Mouse (Mus musculus): ENCODE data around the gene Ccdc162. TPM values are rescaled to one million over a fixed set of nuclear protein-coding genes. Genes with fewer than 3 reads are reported as not detected.

The Ccdc162 gene
- total and polyA plus RNA-seq, 2 experiments from 2014 or later, result 0.64 to 2.4 TPM

DNA sequence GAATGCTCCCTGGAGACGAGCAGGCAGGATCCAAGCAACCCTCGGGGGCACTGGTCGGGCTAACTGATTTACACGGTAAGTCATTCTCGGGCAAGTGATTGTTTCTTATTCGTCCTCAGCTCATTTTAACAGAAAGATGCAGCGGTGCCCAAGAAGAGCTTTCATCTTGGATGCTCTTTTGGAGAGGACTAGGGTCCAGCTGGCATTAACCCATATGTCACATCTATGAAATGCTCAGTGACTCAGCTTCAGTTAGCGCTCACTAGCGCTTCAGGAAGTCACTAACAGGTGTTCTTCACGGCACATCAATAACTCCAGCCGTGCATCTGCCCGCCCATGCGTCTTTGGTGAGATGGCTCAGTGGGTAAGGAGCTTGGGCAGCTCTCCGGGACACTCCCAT, 877 bp downstream of the Ccdc162 start:
- H3K9me3 ChIP-seq (ENCODE audit: low read length), result no peaks in the 10 kb centered on the region
- no peak for ATAC-seq (ENCODE audit: low FRiP score)
- 82% methylated on average over 14 of the region's 14 CpGs for WGBS
- H3K4me2 ChIP-seq (ENCODE audit: low read depth, low read length, poor library complexity, severe bottlenecking), result no peak overlapping the region
- H3K27me3 ChIP-seq (ENCODE audit: insufficient read depth, low read length), result no peaks in the 10 kb centered on the region
- no peak overlapping the region for H3K9ac ChIP-seq (replicated peaks; ENCODE audit: low read length, poor library complexity, severe bottlenecking)
- DNase-seq (ENCODE audit: low spot score), result peak; percentile 53
- no peak overlapping the region for H3K27ac ChIP-seq (ENCODE audit: low read depth, low read length)
- no peaks in the 10 kb centered on the region for H3K4me1 ChIP-seq (ENCODE audit: insufficient read depth, low read length)
- no peaks in the 10 kb centered on the region for H3K36me3 ChIP-seq (ENCODE audit: insufficient read depth, low read length)
- H3K4me3 ChIP-seq (ENCODE audit: low read depth, low read length), result no peak overlapping the region
- TF ChIP-seq CTCF (IDR thresholded peaks at IDR 0.05), result no peak

DNA sequence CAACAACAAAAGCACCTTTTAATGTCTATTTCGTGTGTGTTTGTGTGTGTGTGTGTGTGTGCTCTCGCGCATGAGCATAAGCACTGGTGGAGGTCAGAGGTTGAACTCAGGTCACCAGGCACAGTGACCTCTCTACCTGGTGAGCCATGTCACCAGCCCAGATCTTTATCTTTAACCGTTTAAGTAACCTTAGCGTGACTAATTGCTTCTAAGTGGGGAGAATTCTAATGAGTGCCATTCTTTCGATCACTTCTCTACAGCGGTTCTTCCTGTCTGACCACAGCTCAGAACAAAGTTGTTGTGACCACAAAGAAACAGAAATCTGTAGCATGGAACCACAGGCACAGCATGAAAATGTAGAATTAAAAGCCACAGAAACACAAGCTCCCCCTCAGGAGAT, 5.0 kb downstream of the Ccdc162 start:
- WGBS, result 39% methylated on average over 7 of the region's 7 CpGs
- H3K4me2 ChIP-seq (ENCODE audit: low read depth, low read length, poor library complexity, severe bottlenecking), result no peak overlapping the region

DNA sequence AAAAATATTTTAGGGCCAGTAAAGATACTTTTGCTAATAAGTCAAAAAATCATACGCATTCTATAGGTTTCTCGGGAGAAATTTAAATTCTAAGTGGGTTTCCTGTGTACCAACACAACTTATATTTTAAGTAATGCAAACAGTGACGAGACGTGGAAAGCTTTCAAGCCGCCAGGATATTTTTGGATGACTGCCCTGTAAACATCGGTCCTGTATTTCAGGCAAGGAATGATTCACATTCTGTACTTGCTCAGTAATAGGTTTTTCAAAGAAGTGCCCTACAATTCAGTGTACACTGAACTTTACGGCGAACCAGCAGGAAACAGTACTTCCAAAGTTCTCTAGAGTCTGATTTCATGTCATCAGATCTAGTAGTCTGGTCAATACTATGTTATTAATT, 5.7 kb downstream of the Ccdc162 start:
- DNase-seq (ENCODE audit: low spot score) (no peak), ATAC-seq (ENCODE audit: low FRiP score) (no peak)
- H3K27me3 ChIP-seq (ENCODE audit: insufficient read depth, low read length), result no peaks in the 10 kb centered on the region
- no peak overlapping the region for H3K9ac ChIP-seq (replicated peaks; ENCODE audit: low read length, poor library complexity, severe bottlenecking)
- no peaks in the 10 kb centered on the region for H3K36me3 ChIP-seq (ENCODE audit: insufficient read depth, low read length)
- H3K4me3 ChIP-seq (ENCODE audit: low read depth, low read length), result no peak overlapping the region
- 87% methylated on average over 8 of the region's 8 CpGs for WGBS
- no peaks in the 10 kb centered on the region for H3K9me3 ChIP-seq (ENCODE audit: low read length)
- no peak overlapping the region for H3K27ac ChIP-seq (ENCODE audit: low read depth, low read length)
- no peak for TF ChIP-seq CTCF (IDR thresholded peaks at IDR 0.05)
- no peak overlapping the region for H3K4me2 ChIP-seq (ENCODE audit: low read depth, low read length, poor library complexity, severe bottlenecking)
- no peaks in the 10 kb centered on the region for H3K4me1 ChIP-seq (ENCODE audit: insufficient read depth, low read length)

More for the DNA sequence above, 5.0 kb downstream of the Ccdc162 start:
- Histone ChIP-seq H3K4me3 (ENCODE audit: low read depth, low read length) (no peak overlapping the region), H3K36me3 (ENCODE audit: insufficient read depth, low read length) (no peaks in the 10 kb centered on the region), H3K9me3 (ENCODE audit: low read length) (no peaks in the 10 kb centered on the region), H3K27me3 (ENCODE audit: insufficient read depth, low read length) (no peaks in the 10 kb centered on the region), H3K4me1 (ENCODE audit: insufficient read depth, low read length) (no peaks in the 10 kb centered on the region), H3K9ac (replicated peaks; ENCODE audit: low read length, poor library complexity, severe bottlenecking) (no peak overlapping the region), H3K27ac (ENCODE audit: low read depth, low read length) (no peak overlapping the region)
- DNase-seq (ENCODE audit: low spot score) (no peak), ATAC-seq (ENCODE audit: low FRiP score) (no peak)
- TF ChIP-seq CTCF (IDR thresholded peaks at IDR 0.05), result no peak

DNA sequence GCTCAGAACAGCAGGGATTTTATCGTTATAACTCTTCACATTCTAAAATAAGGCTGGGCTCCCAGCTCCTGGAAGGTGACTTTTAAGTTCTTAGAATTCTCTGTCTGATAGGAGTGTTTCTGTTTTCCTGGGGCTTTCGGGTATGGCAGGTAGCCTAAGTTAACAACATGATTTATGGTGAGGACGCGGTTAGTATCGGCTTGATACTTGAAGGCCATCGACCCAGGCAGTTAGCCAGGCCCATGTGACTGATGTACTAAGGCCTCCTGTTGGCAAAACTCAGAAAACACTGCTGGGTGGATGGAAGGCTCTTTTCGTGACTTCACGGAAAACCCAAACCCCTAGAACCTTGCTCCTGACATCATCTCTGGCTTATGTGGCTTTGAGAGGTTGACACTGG, 7.1 kb downstream of the Ccdc162 start:
- no peak for TF ChIP-seq CTCF (IDR thresholded peaks at IDR 0.05)
- Histone ChIP-seq H3K4me2 (ENCODE audit: low read depth, low read length, poor library complexity, severe bottlenecking) (no peak overlapping the region), H3K9me3 (ENCODE audit: low read length) (no peaks in the 10 kb centered on the region), H3K4me3 (ENCODE audit: low read depth, low read length) (no peak overlapping the region), H3K27ac (ENCODE audit: low read depth, low read length) (no peak overlapping the region), H3K36me3 (ENCODE audit: insufficient read depth, low read length) (no peaks in the 10 kb centered on the region), H3K27me3 (ENCODE audit: insufficient read depth, low read length) (no peaks in the 10 kb centered on the region), H3K9ac (replicated peaks; ENCODE audit: low read length, poor library complexity, severe bottlenecking) (no peak overlapping the region), H3K4me1 (ENCODE audit: insufficient read depth, low read length) (no peaks in the 10 kb centered on the region)
- ATAC-seq (ENCODE audit: low FRiP score) (no peak), DNase-seq (ENCODE audit: low spot score) (no peak)
- 88% methylated on average over 8 of the region's 8 CpGs for WGBS

DNA sequence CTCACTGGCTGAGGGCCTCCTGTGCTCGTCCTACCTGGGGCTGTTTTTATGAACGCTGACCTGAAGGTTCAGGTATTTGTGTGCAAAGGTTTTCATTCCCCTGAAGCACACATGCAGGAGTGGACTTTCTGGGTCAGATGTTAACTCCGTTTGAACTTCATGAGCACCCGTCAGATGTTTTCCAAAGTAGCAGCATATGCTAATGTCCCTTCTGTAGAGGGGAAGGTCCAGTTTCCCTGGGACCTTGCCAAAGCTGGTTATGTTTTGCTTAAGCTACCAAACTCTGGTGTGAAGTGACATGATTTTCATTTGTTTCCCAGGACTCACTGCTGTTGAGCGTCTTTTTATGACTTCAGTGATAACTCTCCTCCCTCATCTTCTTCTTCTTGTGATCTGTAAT, 16.8 kb downstream of the Ccdc162 start:
- ATAC-seq (ENCODE audit: low FRiP score), result no peak
- Histone ChIP-seq H3K9me3 (ENCODE audit: low read length) (no peaks in the 10 kb centered on the region), H3K27me3 (ENCODE audit: insufficient read depth, low read length) (no peaks in the 10 kb centered on the region), H3K4me3 (ENCODE audit: low read depth, low read length) (no peak overlapping the region), H3K36me3 (ENCODE audit: insufficient read depth, low read length) (no peaks in the 10 kb centered on the region), H3K27ac (ENCODE audit: low read depth, low read length) (no peak overlapping the region), H3K9ac (replicated peaks; ENCODE audit: low read length, poor library complexity, severe bottlenecking) (no peak overlapping the region), H3K4me1 (ENCODE audit: insufficient read depth, low read length) (no peaks in the 10 kb centered on the region), H3K4me2 (ENCODE audit: low read depth, low read length, poor library complexity, severe bottlenecking) (no peak overlapping the region)
- no peak for DNase-seq (ENCODE audit: low spot score)
- no peak for TF ChIP-seq CTCF (IDR thresholded peaks at IDR 0.05)
- 85% methylated on average over 5 of the region's 5 CpGs for WGBS

DNA sequence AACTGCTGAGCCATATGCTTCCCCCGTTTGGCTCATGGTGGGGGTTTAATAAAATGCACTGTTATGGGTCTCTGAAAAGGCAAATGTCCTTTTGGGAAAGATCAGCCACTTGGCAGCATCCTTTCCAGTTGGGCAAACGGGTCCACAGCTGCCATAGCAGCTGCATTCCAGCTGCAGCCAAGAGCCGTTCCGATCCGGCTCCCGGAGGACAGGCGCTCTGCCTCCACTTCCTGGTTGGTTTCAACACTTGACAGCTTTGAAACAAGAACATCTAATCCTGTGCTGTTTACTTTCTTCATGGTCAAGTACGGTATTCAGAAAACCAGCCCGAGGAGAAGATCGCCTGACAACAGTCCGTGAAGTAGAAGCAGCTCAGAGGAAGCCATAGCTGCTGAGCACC, 19.4 kb downstream of the Ccdc162 start:
- WGBS, result 87% methylated on average over 11 of the region's 11 CpGs
- Histone ChIP-seq H3K27ac (ENCODE audit: low read depth, low read length) (no peak overlapping the region), H3K9ac (replicated peaks; ENCODE audit: low read length, poor library complexity, severe bottlenecking) (no peak overlapping the region), H3K27me3 (ENCODE audit: insufficient read depth, low read length) (no peaks in the 10 kb centered on the region), H3K4me1 (ENCODE audit: insufficient read depth, low read length) (no peaks in the 10 kb centered on the region), H3K9me3 (ENCODE audit: low read length) (no peaks in the 10 kb centered on the region), H3K4me3 (ENCODE audit: low read depth, low read length) (no peak overlapping the region), H3K4me2 (ENCODE audit: low read depth, low read length, poor library complexity, severe bottlenecking) (no peak overlapping the region), H3K36me3 (ENCODE audit: insufficient read depth, low read length) (no peaks in the 10 kb centered on the region)
- ATAC-seq (ENCODE audit: low FRiP score) (no peak), DNase-seq (ENCODE audit: low spot score) (no peak)
- no peak for TF ChIP-seq CTCF (IDR thresholded peaks at IDR 0.05)

Data from midbrain, postnatal 0 days (tissue).